Mouse (Mus musculus) liver, embryonic 12.5 days (tissue): ENCODE measurements at regions not wholly inside any gene's neighbourhood (a gene's known extent, or its start where the extent isn't known, plus 50 kb on each side); places are given as distances from the start of the nearest gene placed in this dataset.
A peak's percentile ranks its signal among the peaks of the same experiment; 100 is the strongest.

Experiments used
- ATAC-seq: fragments of 200-750 bp; cut with Nextera tagmentation; 2 replicates; pipeline ENCODE4 v1.8.0; 2017; ENCODE audit warnings: moderate number of reproducible peaks, mild to moderate bottlenecking, moderate library complexity
- H3K27ac ChIP-seq: fragments of 300-500 bp; sonication (generic); 2 replicates; pipeline ENCODE4 v1.5.1; 2016; ENCODE audit warnings: mild to moderate bottlenecking
- H3K27me3 ChIP-seq: fragments of 300-500 bp; sonication (generic); replicated peaks from 2 replicates; pipeline ENCODE4 v1.6.1; 2016; ENCODE audit warnings: mild to moderate bottlenecking, moderate library complexity
- H3K36me3 ChIP-seq: fragments of 300-500 bp; sonication (generic); 2 replicates; pipeline ENCODE4 v1.6.1; 2016; ENCODE audit warnings: mild to moderate bottlenecking, moderate library complexity
- H3K4me1 ChIP-seq: fragments of 300-500 bp; sonication (generic); 2 replicates; pipeline ENCODE4 v1.6.1; 2016
- H3K4me2 ChIP-seq: fragments of 300-500 bp; sonication (generic); 2 replicates; pipeline ENCODE4 v1.6.1; 2016; ENCODE audit warnings: mild to moderate bottlenecking, moderate library complexity
- H3K4me3 ChIP-seq: fragments of 300-500 bp; sonication (generic); 2 replicates; pipeline ENCODE4 v1.5.1; 2016; ENCODE audit warnings: mild to moderate bottlenecking, moderate library complexity
- H3K9ac ChIP-seq: fragments of 300-500 bp; sonication (generic); 2 replicates; pipeline ENCODE4 v1.6.1; 2016; ENCODE audit warnings: mild to moderate bottlenecking, moderate library complexity
- H3K9me3 ChIP-seq: fragments of 300-500 bp; sonication (generic); replicated peaks from 2 replicates; pipeline ENCODE4 v1.6.1; 2016; ENCODE audit warnings: mild to moderate bottlenecking, moderate library complexity
- WGBS: fragments of 180-500 bp; shearing (Covaris S2); methylation state at CpG from one replicate; pipeline ENCODE4 v1.1.7; 2016; ENCODE audit not compliant: insufficient replicate concordance; 5-methylcytosine and 5-hydroxymethylcytosine counted together

DNA sequence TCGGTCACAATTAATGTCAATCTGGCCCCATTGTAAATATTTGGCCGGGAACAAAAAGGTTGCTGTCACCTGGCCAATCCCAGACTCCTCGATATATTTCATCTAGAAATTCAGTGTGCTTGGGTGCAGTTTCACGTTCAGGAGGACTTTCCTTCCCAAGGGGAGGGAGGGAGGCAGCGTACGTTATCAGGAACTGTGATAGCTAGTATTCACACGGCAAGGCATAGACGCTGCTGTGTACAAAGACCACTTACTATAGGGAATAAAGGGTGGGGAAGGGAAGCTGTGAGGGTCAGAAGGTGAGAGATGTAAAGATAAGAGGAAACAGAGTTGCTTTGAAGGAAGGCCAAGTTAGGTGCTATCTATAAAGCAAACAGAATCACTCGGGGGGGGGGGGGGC is 132.7 kb upstream of the Sox9 start:
- H3K4me2 ChIP-seq: no peak overlapping the region
- no peaks in the 10 kb centered on the region for H3K27me3 ChIP-seq
- no peak overlapping the region for H3K9ac ChIP-seq
- H3K27ac ChIP-seq: no peak overlapping the region
- H3K36me3 ChIP-seq: no peaks in the 10 kb centered on the region
- WGBS: 61% methylated on average over 9 of the region's 9 CpGs
- no peak overlapping the region for H3K4me3 ChIP-seq
- H3K4me1 ChIP-seq: no peaks in the 10 kb centered on the region
- H3K9me3 ChIP-seq: no peaks in the 10 kb centered on the region; the same call in 1 of the 2 replicates
- ATAC-seq: no peak

DNA sequence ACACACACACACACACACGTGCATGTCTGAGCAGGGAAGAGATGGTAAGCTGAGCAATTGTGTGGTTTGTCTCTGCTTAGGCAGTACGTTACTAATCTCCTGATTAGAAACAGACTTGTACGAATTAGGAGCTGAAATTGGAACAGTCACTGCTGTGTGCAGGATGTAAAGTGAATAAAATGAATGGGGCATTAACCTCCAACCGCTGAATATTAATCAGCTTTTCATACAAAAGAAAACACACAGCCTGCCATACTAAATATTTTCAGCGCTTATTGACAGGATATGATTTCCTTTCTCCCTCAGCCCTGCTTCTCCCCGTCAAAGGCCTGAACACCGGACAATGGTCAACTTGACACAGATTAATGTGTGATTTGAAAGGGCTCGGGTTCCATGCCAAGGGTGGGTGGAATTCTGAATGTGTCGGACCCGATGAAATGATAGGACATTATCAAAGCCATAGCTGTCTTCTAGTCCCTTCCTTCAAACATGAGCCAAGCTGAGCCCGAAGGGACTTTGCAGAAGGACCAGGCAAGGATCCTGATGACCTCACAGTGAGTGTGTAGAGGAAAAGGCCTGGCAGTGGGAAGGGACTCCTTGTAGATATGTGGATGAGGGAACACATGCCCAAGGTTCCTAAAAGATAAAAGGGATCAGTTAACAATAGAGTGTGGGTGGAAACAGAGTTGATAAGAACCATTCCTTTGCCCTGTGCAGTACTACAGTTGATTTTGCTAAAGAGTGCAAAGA is 124.4 kb upstream of the Sox9 start:
- Histone ChIP-seq H3K27ac (no peak overlapping the region), H3K4me3 (no peak overlapping the region), H3K9me3 (no peaks in the 10 kb centered on the region), H3K36me3 (no peaks in the 10 kb centered on the region), H3K4me2 (no peak overlapping the region), H3K4me1 (no peaks in the 10 kb centered on the region), H3K9ac (no peak overlapping the region), H3K27me3 (no peaks in the 10 kb centered on the region)
- WGBS: 62% methylated on average over 11 of the region's 11 CpGs
- no peak for ATAC-seq

DNA sequence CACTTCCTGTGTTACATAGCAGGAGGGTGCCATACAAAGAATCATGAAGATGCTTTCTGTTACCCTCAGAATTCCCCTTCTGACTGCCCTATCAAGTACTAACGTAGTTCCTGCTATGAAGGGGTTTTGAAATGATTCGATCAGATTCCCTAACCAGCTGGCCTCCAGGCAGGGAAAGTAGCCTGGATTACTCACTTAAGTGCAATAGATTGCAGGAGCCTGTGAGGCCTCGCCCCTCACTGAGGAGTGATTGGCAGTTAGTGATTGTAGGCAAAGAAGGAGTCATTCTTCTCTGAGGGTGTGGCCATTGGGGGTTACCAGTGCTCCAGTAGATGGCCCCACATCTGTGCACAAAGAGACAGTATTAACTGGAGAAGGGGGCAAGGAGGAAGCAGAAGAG is 122.1 kb upstream of the Sox9 start:
- ATAC-seq: no peak
- Histone ChIP-seq H3K4me2 (no peak overlapping the region), H3K4me1 (no peaks in the 10 kb centered on the region), H3K36me3 (no peaks in the 10 kb centered on the region), H3K4me3 (no peak overlapping the region), H3K27ac (no peak overlapping the region), H3K9me3 (no peaks in the 10 kb centered on the region), H3K9ac (no peak overlapping the region), H3K27me3 (no peaks in the 10 kb centered on the region)
- 52% methylated on average over 3 of the region's 3 CpGs for WGBS

DNA sequence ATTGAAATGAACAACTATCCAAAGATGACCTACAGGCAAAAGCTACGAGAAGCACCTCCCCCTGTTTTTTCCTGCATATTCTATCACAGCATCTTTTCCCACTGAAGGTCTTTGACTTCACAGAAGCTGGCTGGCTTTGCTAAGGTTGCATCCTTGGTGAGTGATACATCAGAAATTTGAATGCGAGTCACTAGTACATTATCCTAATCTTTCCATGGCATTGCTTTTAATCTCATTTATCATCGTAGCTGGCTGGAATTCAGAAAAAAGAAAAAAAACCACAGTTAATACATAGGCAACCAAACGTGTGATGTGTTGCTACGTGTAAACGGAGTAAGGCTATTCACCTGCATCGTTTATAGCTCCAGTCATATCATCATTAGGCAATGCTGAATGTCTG is 120.6 kb upstream of the Sox9 start:
- no peaks in the 10 kb centered on the region for H3K27me3 ChIP-seq
- H3K9me3 ChIP-seq: no peaks in the 10 kb centered on the region
- H3K4me3 ChIP-seq: no peak overlapping the region
- H3K4me1 ChIP-seq: no peaks in the 10 kb centered on the region
- no peak overlapping the region for H3K27ac ChIP-seq
- ATAC-seq: no peak
- WGBS: 73% methylated on average over 7 of the region's 7 CpGs
- no peaks in the 10 kb centered on the region for H3K36me3 ChIP-seq
- H3K4me2 ChIP-seq: no peak overlapping the region
- no peak overlapping the region for H3K9ac ChIP-seq

DNA sequence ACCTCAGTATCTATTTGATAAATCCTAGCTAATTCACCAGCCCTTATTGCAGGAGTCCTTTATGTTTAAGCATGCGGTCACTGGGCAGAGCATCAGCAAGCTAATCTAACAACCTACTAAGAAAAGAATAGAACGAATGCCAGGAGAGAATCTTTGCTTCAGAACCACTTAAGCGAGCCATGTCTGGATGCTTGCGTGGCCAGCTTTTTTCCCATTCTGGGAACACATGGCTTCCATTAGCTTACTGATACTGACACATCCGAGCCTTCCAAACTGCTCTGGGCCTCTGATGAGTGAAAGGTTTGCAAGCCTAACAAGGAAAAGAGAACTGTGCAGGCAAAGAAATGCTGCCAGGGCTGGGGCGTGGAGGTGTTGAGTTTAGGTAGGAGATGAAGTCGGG is 114.7 kb upstream of the Sox9 start:
- no peak overlapping the region for H3K27ac ChIP-seq
- no peaks in the 10 kb centered on the region for H3K9me3 ChIP-seq
- 68% methylated on average over 7 of the region's 7 CpGs for WGBS
- no peak overlapping the region for H3K4me2 ChIP-seq
- H3K27me3 ChIP-seq: no peaks in the 10 kb centered on the region
- no peak overlapping the region for H3K9ac ChIP-seq
- no peak for ATAC-seq
- no peaks in the 10 kb centered on the region for H3K4me1 ChIP-seq
- no peaks in the 10 kb centered on the region for H3K36me3 ChIP-seq
- no peak overlapping the region for H3K4me3 ChIP-seq

DNA sequence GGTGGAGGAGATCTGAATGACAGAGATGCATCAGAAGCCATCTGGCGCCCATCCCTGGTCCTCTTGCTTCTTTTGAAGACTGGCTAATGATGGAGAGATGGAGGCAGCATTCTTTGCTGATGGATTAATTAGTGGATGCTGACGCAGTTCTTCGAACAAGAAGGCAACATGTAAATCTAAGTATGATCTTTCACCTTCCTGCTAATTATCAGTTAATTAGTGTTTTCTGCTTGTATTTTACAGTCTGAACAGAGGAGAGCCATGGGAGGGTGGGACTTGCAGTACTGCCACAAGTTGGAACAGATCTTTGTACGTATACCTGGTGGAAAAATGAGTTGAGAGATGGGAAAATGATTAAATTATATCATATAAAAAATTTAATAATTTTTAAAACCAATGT is 109.9 kb upstream of the Sox9 start:
- 60% methylated on average over 4 of the region's 4 CpGs for WGBS
- H3K27me3 ChIP-seq: no peaks in the 10 kb centered on the region
- no peaks in the 10 kb centered on the region for H3K9me3 ChIP-seq
- H3K4me2 ChIP-seq: no peak overlapping the region
- ATAC-seq: no peak
- no peak overlapping the region for H3K9ac ChIP-seq
- H3K4me1 ChIP-seq: no peaks in the 10 kb centered on the region
- no peak overlapping the region for H3K4me3 ChIP-seq
- no peaks in the 10 kb centered on the region for H3K36me3 ChIP-seq
- H3K27ac ChIP-seq: no peak overlapping the region

DNA sequence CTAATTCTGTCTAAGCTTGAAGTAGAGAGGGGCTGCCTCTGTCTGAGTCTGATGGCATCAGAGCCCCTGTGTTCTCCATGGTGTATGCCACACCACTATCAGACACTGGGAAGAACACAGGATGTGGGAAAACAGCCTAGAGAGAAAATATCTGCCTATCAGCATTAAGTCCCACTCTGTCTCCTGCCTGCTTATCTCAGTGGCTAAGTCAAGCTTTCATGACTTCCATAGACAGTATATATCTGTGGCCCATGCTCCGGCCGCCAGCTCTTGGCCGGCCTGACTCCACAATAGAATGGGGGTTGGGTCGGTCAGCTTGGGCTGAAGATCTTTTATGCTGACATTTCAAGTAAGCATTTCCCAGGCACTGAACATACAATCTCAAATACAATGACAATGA is 92.0 kb upstream of the Sox9 start:
- Histone ChIP-seq H3K4me3 (no peak overlapping the region), H3K4me1 (no peaks in the 10 kb centered on the region), H3K4me2 (no peak overlapping the region), H3K27ac (no peak overlapping the region), H3K27me3 (no peaks in the 10 kb centered on the region), H3K9ac (no peak overlapping the region), H3K36me3 (no peaks in the 10 kb centered on the region), H3K9me3 (0 out of 2 replicates have a peak, but pooled peaks cover 3% of the 10 kb centered on the region)
- ATAC-seq: no peak
- 34% methylated on average over 4 of the region's 4 CpGs for WGBS

DNA sequence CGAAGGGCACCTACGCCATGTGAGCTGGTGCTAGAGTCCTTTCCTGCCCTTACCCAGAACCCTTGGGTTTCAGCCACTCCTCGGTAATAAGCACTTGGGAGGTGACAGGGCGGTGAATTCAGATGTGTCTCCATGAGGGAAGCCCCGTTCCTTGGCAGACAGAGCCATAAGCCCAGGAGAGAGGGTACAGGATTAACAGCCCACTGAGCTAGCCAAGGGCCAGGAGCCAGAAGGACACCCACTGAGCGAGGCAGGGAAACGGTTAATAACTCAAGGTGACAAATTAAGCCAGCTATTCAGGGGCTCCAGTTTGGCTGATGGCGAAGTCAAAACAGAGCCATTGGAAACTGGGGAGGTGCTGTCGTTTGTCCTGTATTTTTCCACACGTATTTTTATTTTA is 75.9 kb upstream of the Sox9 start:
- Histone ChIP-seq H3K9me3 (no peaks in the 10 kb centered on the region), H3K27ac (no peak overlapping the region), H3K4me3 (no peak overlapping the region), H3K27me3 (no peaks in the 10 kb centered on the region), H3K4me2 (no peak overlapping the region), H3K36me3 (no peaks in the 10 kb centered on the region), H3K4me1 (no peaks in the 10 kb centered on the region), H3K9ac (no peak overlapping the region)
- 71% methylated on average over 10 of the region's 10 CpGs for WGBS
- no peak for ATAC-seq

DNA sequence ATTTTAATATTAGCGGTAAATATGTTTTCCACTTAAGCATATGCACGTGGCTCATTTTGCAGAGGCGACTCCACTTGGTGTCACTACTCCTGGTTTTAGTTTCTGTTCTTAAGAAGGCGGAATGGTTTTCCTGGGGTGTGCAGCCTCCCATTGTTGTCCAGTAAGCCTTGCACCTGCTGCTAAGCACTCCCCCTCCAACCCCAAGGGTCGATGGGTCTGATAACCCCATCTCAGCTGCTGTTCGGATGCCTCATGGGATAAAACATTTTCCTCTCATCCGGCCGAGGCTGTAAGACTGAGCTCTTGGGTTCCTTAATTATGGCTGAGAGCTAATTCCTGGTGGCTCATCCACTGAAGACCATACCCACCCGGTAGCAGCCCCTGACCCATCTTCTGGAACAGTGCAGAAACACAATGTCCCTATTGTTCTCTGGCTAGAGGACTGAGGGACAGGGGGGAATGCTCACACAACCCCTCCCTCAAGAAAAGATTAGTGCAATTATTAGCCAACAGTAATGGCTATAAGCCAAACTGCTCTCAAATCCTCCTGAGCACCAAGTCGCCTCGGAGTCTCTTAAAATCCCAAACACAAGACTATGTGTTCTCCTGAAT is 73.8 kb upstream of the Sox9 start:
- Histone ChIP-seq H3K4me3 (no peak overlapping the region), H3K36me3 (no peaks in the 10 kb centered on the region), H3K4me2 (no peak overlapping the region), H3K27ac (no peak overlapping the region), H3K9ac (no peak overlapping the region), H3K27me3 (no peaks in the 10 kb centered on the region), H3K4me1 (no peaks in the 10 kb centered on the region), H3K9me3 (no peaks in the 10 kb centered on the region)
- WGBS: 74% methylated on average over 11 of the region's 11 CpGs
- ATAC-seq: no peak

DNA sequence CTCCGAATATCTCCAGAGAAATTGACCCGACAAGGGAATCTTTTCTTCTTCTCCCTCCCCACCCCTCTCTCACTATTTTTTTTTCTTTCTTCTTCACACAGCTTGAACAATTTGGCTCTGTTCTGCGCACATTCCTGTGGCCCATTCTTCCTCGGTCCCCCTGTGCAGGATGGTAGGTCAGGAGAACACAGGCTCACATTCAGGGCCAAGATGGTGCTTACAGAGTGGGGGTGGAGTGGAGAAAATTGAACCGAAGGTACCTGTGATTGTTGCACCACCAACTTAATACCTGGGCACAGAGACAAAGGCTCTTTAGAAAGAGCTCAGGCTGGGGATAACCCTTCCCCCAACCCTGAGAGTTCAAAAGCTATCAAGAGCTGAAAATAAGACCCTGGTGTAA is 70.4 kb upstream of the Sox9 start:
- H3K27me3 ChIP-seq: no peaks in the 10 kb centered on the region
- ATAC-seq: no peak
- no peak overlapping the region for H3K4me3 ChIP-seq
- no peak overlapping the region for H3K27ac ChIP-seq
- no peak overlapping the region for H3K4me2 ChIP-seq
- H3K9me3 ChIP-seq: no peaks in the 10 kb centered on the region
- WGBS: 66% methylated on average over 5 of the region's 5 CpGs
- H3K4me1 ChIP-seq: no peaks in the 10 kb centered on the region
- no peak overlapping the region for H3K9ac ChIP-seq
- no peaks in the 10 kb centered on the region for H3K36me3 ChIP-seq

DNA sequence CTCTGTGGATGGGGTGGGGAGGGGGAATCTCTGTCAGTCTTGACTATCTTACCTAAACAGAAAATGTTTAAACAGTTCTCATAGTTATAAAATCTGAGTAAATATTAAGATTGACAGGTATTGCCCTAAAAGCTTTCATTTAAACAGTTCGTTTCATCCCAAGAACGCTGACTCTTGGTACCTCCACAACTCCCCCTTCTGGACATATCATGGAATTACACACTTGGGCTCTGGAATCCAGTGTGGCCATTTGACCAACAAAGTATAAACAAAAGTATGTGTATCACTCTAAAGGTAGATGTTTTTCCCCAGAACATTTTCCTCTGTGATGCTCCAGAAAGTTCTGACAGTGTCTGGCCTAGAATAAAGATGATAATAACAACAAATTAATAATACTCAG is 63.5 kb upstream of the Sox9 start:
- Histone ChIP-seq H3K4me3 (no peak overlapping the region), H3K27ac (no peak overlapping the region), H3K9me3 (peaks cover 7% of the 10 kb centered on the region; the same call in 1 of the 2 replicates), H3K4me1 (no peaks in the 10 kb centered on the region), H3K27me3 (no peaks in the 10 kb centered on the region), H3K4me2 (no peak overlapping the region), H3K36me3 (no peaks in the 10 kb centered on the region), H3K9ac (no peak overlapping the region)
- 48% methylated on average over 2 of the region's 2 CpGs for WGBS
- ATAC-seq: no peak

DNA sequence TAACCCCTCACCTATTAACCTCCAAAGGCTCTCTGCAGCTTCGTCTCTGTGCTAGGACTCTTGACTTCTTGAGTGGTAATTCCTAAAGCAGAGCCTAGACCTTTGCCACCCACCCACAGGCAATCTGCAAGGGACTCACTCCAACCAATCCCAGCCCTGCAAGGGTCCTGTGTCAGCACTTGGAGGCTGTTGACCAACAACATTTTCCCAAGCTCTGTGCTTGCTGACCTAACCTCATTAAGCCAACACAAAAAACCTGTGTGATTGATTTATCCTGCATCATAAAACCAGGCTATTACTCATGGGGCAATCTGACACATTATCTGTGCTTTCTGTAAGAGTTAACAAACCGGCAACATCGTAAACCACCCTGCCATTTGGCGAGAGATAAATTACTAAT is 61.4 kb upstream of the Sox9 start:
- ATAC-seq: no peak
- no peak overlapping the region for H3K27ac ChIP-seq
- no peaks in the 10 kb centered on the region for H3K27me3 ChIP-seq
- no peak overlapping the region for H3K9ac ChIP-seq
- 78% methylated on average over 4 of the region's 4 CpGs for WGBS
- no peaks in the 10 kb centered on the region for H3K4me1 ChIP-seq
- no peaks in the 10 kb centered on the region for H3K36me3 ChIP-seq
- H3K9me3 ChIP-seq: peaks cover 7% of the 10 kb centered on the region; the same call in 1 of the 2 replicates
- no peak overlapping the region for H3K4me2 ChIP-seq
- no peak overlapping the region for H3K4me3 ChIP-seq

DNA sequence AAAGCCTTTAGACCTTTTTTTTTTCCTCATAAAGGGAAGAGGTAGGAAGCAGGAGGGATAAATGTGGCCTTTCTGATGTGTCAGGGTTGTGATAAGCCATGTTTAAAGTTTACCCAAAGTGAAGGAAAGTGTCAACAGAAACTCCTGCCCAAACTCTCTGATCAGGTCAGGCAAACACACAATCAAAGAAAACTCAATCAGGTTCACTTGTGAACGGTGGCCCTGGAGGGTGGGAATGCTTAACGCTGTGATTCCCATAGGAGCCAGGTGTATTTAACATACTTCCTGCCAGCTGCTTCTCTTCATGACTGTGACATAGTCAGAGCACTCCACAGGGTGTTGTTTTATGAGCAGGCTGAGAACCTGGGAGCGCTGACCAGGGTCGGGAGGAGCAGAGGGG is 59.1 kb upstream of the Sox9 start:
- Histone ChIP-seq H3K9ac (no peak overlapping the region), H3K27me3 (no peaks in the 10 kb centered on the region), H3K4me2 (no peak overlapping the region), H3K4me3 (no peak overlapping the region), H3K4me1 (no peaks in the 10 kb centered on the region), H3K9me3 (peaks cover 7% of the 10 kb centered on the region; the same call in 1 of the 2 replicates), H3K36me3 (no peaks in the 10 kb centered on the region), H3K27ac (no peak overlapping the region)
- ATAC-seq: peak; percentile 27; the same call in 1 of the 2 replicates
- whole genome bisulfite sequencing: 51% methylated on average over 4 of the region's 4 CpGs
